Mouse (Mus musculus): ENCODE measurements at regions not wholly inside any gene's neighbourhood (a gene's known extent, or its start where the extent isn't known, plus 50 kb on each side); places are given as distances from the start of the nearest gene placed in this dataset.

DNA sequence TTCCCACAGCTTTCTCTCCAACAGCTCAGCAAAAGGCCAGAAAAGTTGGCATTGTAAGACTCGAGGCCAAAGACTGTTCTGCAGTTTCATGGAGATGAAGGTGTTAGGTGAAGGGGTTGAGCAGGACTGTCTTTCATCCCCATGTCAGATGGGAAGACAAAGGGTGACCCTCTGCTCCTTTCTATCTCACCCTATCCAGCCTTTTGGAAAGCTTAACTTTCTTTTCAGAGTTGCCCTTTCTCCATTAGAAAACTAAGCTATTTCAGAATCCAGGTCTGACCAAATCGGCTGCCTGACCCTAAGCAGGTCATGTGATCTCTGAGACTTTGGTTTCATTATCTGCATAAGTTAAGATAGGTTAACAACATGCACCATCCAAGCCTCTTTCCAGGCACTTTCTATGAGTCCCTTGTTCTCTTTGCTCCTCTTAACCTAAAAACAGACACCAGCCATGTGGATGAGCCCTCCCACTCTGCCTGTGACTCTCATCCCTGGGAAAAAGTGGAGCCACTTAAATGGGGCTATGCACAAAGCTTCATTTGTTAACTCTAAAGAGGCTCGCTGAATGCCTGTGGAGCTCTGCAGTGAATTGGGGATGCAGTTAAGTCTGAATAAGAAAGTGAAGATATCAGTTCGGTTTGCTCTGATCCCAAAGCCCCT, 450.9 kb downstream of the Tns1 start:
- Histone ChIP-seq H3K4me1 (ENCODE audit: control insufficient read depth, insufficient read depth, low read length) (no peaks in the 10 kb centered on the region), H3K4me3 (replicated peaks; ENCODE audit: insufficient read depth, low read depth, low read length) (no peak overlapping the region), H3K27me3 (ENCODE audit: control insufficient read depth, insufficient read depth, low read length) (0 out of 2 replicates have a peak, but pooled peaks cover 1% of the 10 kb centered on the region), H3K27ac (ENCODE audit: insufficient read depth, low read length) (no peak overlapping the region)
- TF ChIP-seq POLR2A (IDR thresholded peaks at IDR 0.05; ENCODE audit: borderline replicate concordance, insufficient read depth, low read length) (no peak), CTCF (IDR thresholded peaks at IDR 0.05; ENCODE audit: borderline replicate concordance, insufficient read depth, low read depth, low read length) (no peak)
- DNase-seq = no peak
- WGBS = 46% methylated on average over 4 of the region's 4 CpGs

DNA sequence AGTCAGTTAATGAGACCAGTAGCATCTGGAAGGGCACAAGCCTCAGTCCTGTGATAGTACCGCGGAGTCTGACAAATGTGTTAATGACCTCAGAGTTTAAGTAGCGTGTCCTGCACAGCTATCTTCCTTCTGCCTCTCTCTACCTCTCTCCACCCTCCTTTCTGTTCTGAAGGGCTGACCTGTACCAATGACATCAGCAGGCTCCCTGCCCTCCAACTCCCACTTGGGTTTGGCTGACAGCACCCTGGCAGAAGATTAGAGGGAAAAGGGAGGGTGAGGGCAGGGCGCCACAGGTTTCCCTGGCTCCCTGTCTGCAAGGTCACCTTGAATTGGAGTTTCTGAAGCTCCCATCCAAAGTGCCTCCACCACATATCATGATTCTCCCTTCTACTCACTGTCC, 452.0 kb downstream of the Tns1 start:
- Histone ChIP-seq H3K27me3 (ENCODE audit: control insufficient read depth, insufficient read depth, low read length) (0 out of 2 replicates have a peak, but pooled peaks cover 1% of the 10 kb centered on the region), H3K4me1 (ENCODE audit: control insufficient read depth, insufficient read depth, low read length) (no peaks in the 10 kb centered on the region), H3K27ac (ENCODE audit: insufficient read depth, low read length) (no peak overlapping the region), H3K4me3 (replicated peaks; ENCODE audit: insufficient read depth, low read depth, low read length) (no peak overlapping the region)
- no peak for TF ChIP-seq POLR2A (IDR thresholded peaks at IDR 0.05; ENCODE audit: borderline replicate concordance, insufficient read depth, low read length)
- TF ChIP-seq CTCF (IDR thresholded peaks at IDR 0.05; ENCODE audit: borderline replicate concordance, insufficient read depth, low read depth, low read length) = no peak
- 88% methylated on average over 4 of the region's 4 CpGs for WGBS
- DNase-seq = no peak

- TF ChIP-seq POLR2A (IDR thresholded peaks at IDR 0.05; ENCODE audit: borderline replicate concordance, insufficient read depth, low read length) = no peak
- TF ChIP-seq CTCF (IDR thresholded peaks at IDR 0.05; ENCODE audit: borderline replicate concordance, insufficient read depth, low read depth, low read length) = no peak
- Histone ChIP-seq H3K27ac (ENCODE audit: insufficient read depth, low read length) (no peak overlapping the region), H3K4me1 (ENCODE audit: control insufficient read depth, insufficient read depth, low read length) (no peaks in the 10 kb centered on the region), H3K27me3 (ENCODE audit: control insufficient read depth, insufficient read depth, low read length) (0 out of 2 replicates have a peak, but pooled peaks cover 1% of the 10 kb centered on the region), H3K4me3 (replicated peaks; ENCODE audit: insufficient read depth, low read depth, low read length) (no peak overlapping the region)
- WGBS = 83% methylated on average over 2 of the region's 2 CpGs
- no peak for DNase-seq
These were observed 455.6 kb downstream of the Tns1 start for GRCm38 (mm10) chr1:73668691-73669090.

DNA sequence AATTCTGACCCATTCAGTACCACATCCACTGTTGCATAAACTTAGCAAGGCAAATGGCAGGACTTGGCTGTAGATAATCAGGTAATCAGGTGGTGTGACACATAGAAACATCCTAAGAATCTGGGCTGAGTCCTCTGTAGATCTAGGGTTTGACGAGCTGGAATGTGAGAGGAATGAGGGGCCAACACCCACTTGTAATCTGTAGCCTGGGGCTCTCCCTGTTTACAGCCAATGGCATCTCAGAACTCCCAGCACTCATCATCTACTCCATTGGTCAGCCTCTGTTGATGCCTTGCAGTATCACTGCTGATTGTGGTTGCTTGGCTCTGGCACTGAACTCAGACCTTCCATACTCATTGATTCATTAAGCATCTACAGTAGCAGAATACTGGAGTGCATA, 460.7 kb downstream of the Tns1 start:
- no peaks in the 10 kb centered on the region for H3K4me1 ChIP-seq (ENCODE audit: control insufficient read depth, insufficient read depth, low read length)
- H3K27me3 ChIP-seq (ENCODE audit: control insufficient read depth, insufficient read depth, low read length) = no peaks in the 10 kb centered on the region
- H3K27ac ChIP-seq (ENCODE audit: insufficient read depth, low read length) = no peak overlapping the region
- WGBS = 68% methylated on average over 1 of the region's 1 CpGs
- no peak overlapping the region for H3K4me3 ChIP-seq (replicated peaks; ENCODE audit: insufficient read depth, low read depth, low read length)
- no peak for TF ChIP-seq POLR2A (IDR thresholded peaks at IDR 0.05; ENCODE audit: borderline replicate concordance, insufficient read depth, low read length)
- no peak for TF ChIP-seq CTCF (IDR thresholded peaks at IDR 0.05; ENCODE audit: borderline replicate concordance, insufficient read depth, low read depth, low read length)
- DNase-seq = no peak

DNA sequence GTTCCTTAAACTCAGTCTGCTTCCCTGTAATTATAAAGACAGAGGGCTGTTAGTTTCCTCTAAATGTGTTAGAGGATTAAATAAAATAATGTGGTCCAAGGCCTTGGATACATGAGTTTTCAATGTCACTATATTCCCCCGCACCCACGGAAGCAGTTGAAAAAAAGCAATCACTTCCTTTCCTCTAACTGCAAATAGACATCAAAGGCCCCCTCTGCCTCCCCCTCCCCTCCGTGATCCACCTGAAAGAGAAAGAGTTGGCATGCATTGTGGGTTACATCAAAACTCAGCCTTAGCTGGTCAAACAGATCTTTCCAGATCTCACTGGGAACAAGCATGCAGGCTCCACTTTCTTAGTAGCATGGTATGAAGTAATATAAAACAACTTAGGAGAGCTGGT, 479.2 kb downstream of the Tns1 start:
- no peak for DNase-seq
- TF ChIP-seq POLR2A (IDR thresholded peaks at IDR 0.05; ENCODE audit: borderline replicate concordance, insufficient read depth, low read length) = no peak
- TF ChIP-seq CTCF (IDR thresholded peaks at IDR 0.05; ENCODE audit: borderline replicate concordance, insufficient read depth, low read depth, low read length) = no peak
- no peak overlapping the region for H3K27ac ChIP-seq (ENCODE audit: insufficient read depth, low read length)
- 91% methylated on average over 3 of the region's 3 CpGs for WGBS
- H3K4me3 ChIP-seq (replicated peaks; ENCODE audit: insufficient read depth, low read depth, low read length) = no peak overlapping the region
- 0 out of 2 replicates have a peak, but pooled peaks cover 3% of the 10 kb centered on the region for H3K4me1 ChIP-seq (ENCODE audit: control insufficient read depth, insufficient read depth, low read length)
- H3K27me3 ChIP-seq (ENCODE audit: control insufficient read depth, insufficient read depth, low read length) = no peaks in the 10 kb centered on the region

- Histone ChIP-seq H3K27me3 (ENCODE audit: control insufficient read depth, insufficient read depth, low read length) (no peaks in the 10 kb centered on the region), H3K27ac (ENCODE audit: insufficient read depth, low read length) (no peak overlapping the region), H3K4me1 (ENCODE audit: control insufficient read depth, insufficient read depth, low read length) (0 out of 2 replicates have a peak, but pooled peaks cover 3% of the 10 kb centered on the region), H3K4me3 (replicated peaks; ENCODE audit: insufficient read depth, low read depth, low read length) (no peak overlapping the region)
- WGBS = 57% methylated on average over 5 of the region's 5 CpGs
- no peak for TF ChIP-seq POLR2A (IDR thresholded peaks at IDR 0.05; ENCODE audit: borderline replicate concordance, insufficient read depth, low read length)
- TF ChIP-seq CTCF (IDR thresholded peaks at IDR 0.05; ENCODE audit: borderline replicate concordance, insufficient read depth, low read depth, low read length) = no peak
- no peak for DNase-seq
These were observed 479.9 kb downstream of the Tns1 start for GRCm38 (mm10) chr1:73644394-73644793.

GRCm38 (mm10) chr1:73643431-73643830, 480.8 kb downstream of the Tns1 start:
- WGBS = 68% methylated on average over 5 of the region's 5 CpGs
- TF ChIP-seq CTCF (IDR thresholded peaks at IDR 0.05; ENCODE audit: borderline replicate concordance, insufficient read depth, low read depth, low read length) (no peak), POLR2A (IDR thresholded peaks at IDR 0.05; ENCODE audit: borderline replicate concordance, insufficient read depth, low read length) (no peak)
- Histone ChIP-seq H3K4me3 (replicated peaks; ENCODE audit: insufficient read depth, low read depth, low read length) (no peak overlapping the region), H3K27ac (ENCODE audit: insufficient read depth, low read length) (no peak overlapping the region), H3K27me3 (ENCODE audit: control insufficient read depth, insufficient read depth, low read length) (no peaks in the 10 kb centered on the region), H3K4me1 (ENCODE audit: control insufficient read depth, insufficient read depth, low read length) (0 out of 2 replicates have a peak, but pooled peaks cover 3% of the 10 kb centered on the region)
- no peak for DNase-seq

DNA sequence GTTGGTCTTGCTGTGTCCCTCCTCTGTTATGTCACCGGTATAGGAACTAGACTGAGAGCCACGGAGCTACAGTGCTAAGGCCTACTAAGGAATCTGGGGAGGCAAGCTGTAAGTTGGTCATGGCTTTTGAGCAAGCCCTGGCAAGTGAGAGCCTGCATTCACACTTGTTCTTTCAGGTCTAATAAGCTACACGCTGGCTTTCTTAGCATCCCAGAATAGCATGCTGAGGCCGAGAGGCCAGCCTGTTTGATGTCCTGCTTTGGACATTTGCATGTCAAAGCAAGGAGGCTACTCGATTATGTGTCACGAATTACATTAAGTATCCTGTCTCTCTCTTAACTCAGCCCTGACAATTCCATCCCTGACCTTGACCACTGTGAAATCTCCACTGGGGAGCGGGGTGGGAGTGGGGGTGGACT, 481.5 kb downstream of the Tns1 start:
- 63% methylated on average over 7 of the region's 7 CpGs for WGBS
- H3K4me1 ChIP-seq (ENCODE audit: control insufficient read depth, insufficient read depth, low read length) = 0 out of 2 replicates have a peak, but pooled peaks cover 3% of the 10 kb centered on the region
- H3K4me3 ChIP-seq (replicated peaks; ENCODE audit: insufficient read depth, low read depth, low read length) = no peak overlapping the region
- TF ChIP-seq POLR2A (IDR thresholded peaks at IDR 0.05; ENCODE audit: borderline replicate concordance, insufficient read depth, low read length) = no peak
- TF ChIP-seq CTCF (IDR thresholded peaks at IDR 0.05; ENCODE audit: borderline replicate concordance, insufficient read depth, low read depth, low read length) = no peak
- no peaks in the 10 kb centered on the region for H3K27me3 ChIP-seq (ENCODE audit: control insufficient read depth, insufficient read depth, low read length)
- H3K27ac ChIP-seq (ENCODE audit: insufficient read depth, low read length) = no peak overlapping the region
- DNase-seq = no peak

Measured in cerebellum, adult 2 months (tissue).